Mouse (Mus musculus) CH12.LX (cell line): ENCODE measurements around the gene Tmem246.

Experiments
- BHLHE40 ChIP-seq: IDR thresholded peaks from 2 replicates; pipeline ENCODE4 v1.6.1; 2011; ENCODE audit warnings: mild to moderate bottlenecking, low read depth, low read length, improper control_type of control experiment
- CHD2 ChIP-seq: IDR thresholded peaks from 2 replicates; pipeline ENCODE4 v1.6.1; 2011; ENCODE audit warnings: low read length, improper control_type of control experiment
- CTCF ChIP-seq, 2 experiments: IDR thresholded peaks in 1 of 2; conservative IDR thresholded peaks in 1 of 2; 2 replicates each; pipeline ENCODE4 v1.5.1; 2011 to 2012; ENCODE audit warnings: low read depth in 2 of 2, low read length in 2 of 2, improper control_type of control experiment in 1 of 2, inconsistent platforms in 1 of 2, mild to moderate bottlenecking in 1 of 2, moderate library complexity in 1 of 2
- E2F4 ChIP-seq: IDR thresholded peaks from 2 replicates; pipeline ENCODE4 v1.6.1; 2011; ENCODE audit warnings: low read depth, low read length, improper control_type of control experiment; ENCODE audit not compliant: insufficient replicate concordance
- EP300 ChIP-seq: IDR thresholded peaks from 2 replicates; pipeline ENCODE4 v1.6.1; 2011; ENCODE audit warnings: low read length, improper control_type of control experiment
- HCFC1 ChIP-seq: IDR thresholded peaks from 2 replicates; pipeline ENCODE4 v1.6.1; 2012; ENCODE audit warnings: low read depth, mild to moderate bottlenecking, inconsistent platforms, low read length, improper control_type of control experiment
- MAZ ChIP-seq: IDR thresholded peaks from 2 replicates; pipeline ENCODE4 v1.6.1; 2012; ENCODE audit warnings: low read depth, mild to moderate bottlenecking, inconsistent platforms, low read length, improper control_type of control experiment, moderate library complexity
- POLR2A ChIP-seq: IDR thresholded peaks from 2 replicates; pipeline ENCODE4 v1.6.1; 2011; ENCODE audit warnings: low read depth, mild to moderate bottlenecking, improper control_type of control experiment, low read length
- RCOR1 ChIP-seq: conservative IDR thresholded peaks from 2 replicates; pipeline ENCODE4 v1.6.1; 2012; ENCODE audit warnings: low read depth, mild to moderate bottlenecking, inconsistent platforms, low read length, improper control_type of control experiment
- SIN3A ChIP-seq: IDR thresholded peaks from 2 replicates; pipeline ENCODE4 v1.6.1; 2012; ENCODE audit warnings: low read length, improper control_type of control experiment, inconsistent platforms
- SMC3 ChIP-seq: IDR thresholded peaks from 2 replicates; pipeline ENCODE4 v1.6.1; 2011; ENCODE audit warnings: low read depth, low read length, improper control_type of control experiment
- ZC3H11A ChIP-seq: IDR thresholded peaks from 2 replicates; pipeline ENCODE4 v1.6.1; 2012; ENCODE audit warnings: low read depth, mild to moderate bottlenecking, inconsistent platforms, low read length, improper control_type of control experiment

DNA sequence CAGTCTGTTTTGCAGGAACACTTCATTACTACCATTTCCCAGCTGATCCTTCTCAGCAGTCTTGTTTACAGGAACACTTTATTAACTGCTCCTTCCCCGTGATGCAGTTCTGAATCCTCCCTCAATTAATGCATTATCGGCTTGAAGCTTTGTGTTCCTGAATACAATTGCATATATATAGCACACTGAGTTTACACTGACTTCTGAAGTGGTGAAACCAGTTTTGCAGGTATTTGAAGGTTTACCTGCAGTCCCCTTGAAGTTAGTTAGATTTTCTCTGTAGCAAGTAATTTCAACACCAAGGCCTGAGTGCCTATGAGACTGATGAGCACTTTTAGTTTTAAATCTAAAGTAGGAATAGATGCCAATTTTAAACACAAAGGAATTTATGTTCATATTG, 24.6 kb upstream of the Tmem246 start:
- TF ChIP-seq POLR2A = no peak
- TF ChIP-seq SIN3A = no peak
- TF ChIP-seq E2F4 = no peak
- no peak for TF ChIP-seq RCOR1
- TF ChIP-seq SMC3 = no peak
- no peak for TF ChIP-seq EP300
- no peak for TF ChIP-seq BHLHE40
- no peak for TF ChIP-seq CTCF (conservative IDR thresholded peaks at IDR 0.05 in 1 of 2, IDR thresholded peaks at IDR 0.05 in 1 of 2; ENCODE audit: low read depth in 2 of 2, low read length in 2 of 2)
- TF ChIP-seq ZC3H11A = no peak
- no peak for TF ChIP-seq CHD2
- no peak for TF ChIP-seq HCFC1
- TF ChIP-seq MAZ = no peak
